Mouse (Mus musculus): ENCODE results near the gene Dnah11. TPM values are rescaled to one million over a fixed set of nuclear protein-coding genes. Genes with fewer than 3 reads are reported as not detected.

Gene Dnah11
- total and polyA plus RNA-seq, 2 experiments from 2014 or later, result 0.17 to 1.9 TPM

- WGBS, result 65% methylated on average over 2 of the region's 2 CpGs
- H3K4me3 ChIP-seq (ENCODE audit: low read depth, low read length), result no peak overlapping the region
- H3K4me1 ChIP-seq (ENCODE audit: insufficient read depth), result no peaks in the 10 kb centered on the region
- no peak overlapping the region for H3K4me2 ChIP-seq (ENCODE audit: low read depth)
- H3K27me3 ChIP-seq (ENCODE audit: insufficient read depth, low read length), result no peaks in the 10 kb centered on the region
- no peaks in the 10 kb centered on the region for H3K36me3 ChIP-seq (ENCODE audit: insufficient read depth)
- no peak overlapping the region for H3K27ac ChIP-seq (ENCODE audit: low read depth, low read length)
- ATAC-seq (peak; percentile 66), DNase-seq (peak; percentile 43)
- H3K9me3 ChIP-seq (ENCODE audit: low read length), result no peaks in the 10 kb centered on the region
- no peak for TF ChIP-seq CTCF (IDR thresholded peaks at IDR 0.05; ENCODE audit: low read depth)
- no peak overlapping the region for H3K9ac ChIP-seq
These were observed 156.6 kb downstream of the Dnah11 start for GRCm38 (mm10) chr12:118042196-118042595.

GRCm38 (mm10) chr12:118034990-118035389 is 163.9 kb downstream of the Dnah11 start:
- no peak for TF ChIP-seq CTCF (IDR thresholded peaks at IDR 0.05; ENCODE audit: low read depth)
- ATAC-seq (no peak), DNase-seq (no peak)
- H3K27me3 ChIP-seq (ENCODE audit: insufficient read depth, low read length), result no peaks in the 10 kb centered on the region
- H3K9me3 ChIP-seq (ENCODE audit: low read length), result no peaks in the 10 kb centered on the region
- H3K4me1 ChIP-seq (ENCODE audit: insufficient read depth), result no peaks in the 10 kb centered on the region
- H3K9ac ChIP-seq, result no peak overlapping the region
- no peak overlapping the region for H3K4me3 ChIP-seq (ENCODE audit: low read depth, low read length)
- H3K4me2 ChIP-seq (ENCODE audit: low read depth), result no peak overlapping the region
- 81% methylated on average over 1 of the region's 1 CpGs for WGBS
- no peaks in the 10 kb centered on the region for H3K36me3 ChIP-seq (ENCODE audit: insufficient read depth)
- H3K27ac ChIP-seq (ENCODE audit: low read depth, low read length), result no peak overlapping the region

- no peak overlapping the region for H3K27ac ChIP-seq (ENCODE audit: low read depth, low read length)
- H3K27me3 ChIP-seq (ENCODE audit: insufficient read depth, low read length), result 0 out of 2 replicates have a peak, but pooled peaks cover 12% of the 10 kb centered on the region
- H3K9ac ChIP-seq, result no peak overlapping the region
- WGBS, result 85% methylated on average over 4 of the region's 4 CpGs
- no peak for TF ChIP-seq CTCF (IDR thresholded peaks at IDR 0.05; ENCODE audit: low read depth)
- H3K4me2 ChIP-seq (ENCODE audit: low read depth), result no peak overlapping the region
- DNase-seq (no peak), ATAC-seq (no peak)
- H3K36me3 ChIP-seq (ENCODE audit: insufficient read depth), result no peaks in the 10 kb centered on the region
- H3K4me3 ChIP-seq (ENCODE audit: low read depth, low read length), result no peak overlapping the region
- H3K9me3 ChIP-seq (ENCODE audit: low read length), result no peaks in the 10 kb centered on the region
- H3K4me1 ChIP-seq (ENCODE audit: insufficient read depth), result no peaks in the 10 kb centered on the region
These were observed 173.1 kb downstream of the Dnah11 start for GRCm38 (mm10) chr12:118025771-118026170.

- H3K9me3 ChIP-seq (ENCODE audit: low read length), result no peaks in the 10 kb centered on the region
- H3K4me2 ChIP-seq (ENCODE audit: low read depth), result no peak overlapping the region
- H3K4me3 ChIP-seq (ENCODE audit: low read depth, low read length), result no peak overlapping the region
- 91% methylated on average over 6 of the region's 6 CpGs for WGBS
- H3K27me3 ChIP-seq (ENCODE audit: insufficient read depth, low read length), result no peaks in the 10 kb centered on the region
- H3K9ac ChIP-seq, result no peak overlapping the region
- TF ChIP-seq CTCF (IDR thresholded peaks at IDR 0.05; ENCODE audit: low read depth), result no peak
- ATAC-seq (no peak), DNase-seq (no peak)
- H3K36me3 ChIP-seq (ENCODE audit: insufficient read depth), result no peaks in the 10 kb centered on the region
- no peaks in the 10 kb centered on the region for H3K4me1 ChIP-seq (ENCODE audit: insufficient read depth)
- H3K27ac ChIP-seq (ENCODE audit: low read depth, low read length), result no peak overlapping the region
These were observed 179.9 kb downstream of the Dnah11 start for GRCm38 (mm10) chr12:118018936-118019335.

- Histone ChIP-seq H3K4me1 (ENCODE audit: insufficient read depth) (no peaks in the 10 kb centered on the region), H3K9ac (no peak overlapping the region), H3K27me3 (ENCODE audit: insufficient read depth, low read length) (no peaks in the 10 kb centered on the region), H3K4me3 (ENCODE audit: low read depth, low read length) (no peak overlapping the region), H3K4me2 (ENCODE audit: low read depth) (no peak overlapping the region), H3K9me3 (ENCODE audit: low read length) (no peaks in the 10 kb centered on the region), H3K27ac (ENCODE audit: low read depth, low read length) (no peak overlapping the region), H3K36me3 (ENCODE audit: insufficient read depth) (no peaks in the 10 kb centered on the region)
- no peak for TF ChIP-seq CTCF (IDR thresholded peaks at IDR 0.05; ENCODE audit: low read depth)
- DNase-seq (no peak), ATAC-seq (no peak)
- WGBS, result 94% methylated on average over 3 of the region's 3 CpGs
These were observed 185.0 kb downstream of the Dnah11 start for GRCm38 (mm10) chr12:118013872-118014271.

DNA sequence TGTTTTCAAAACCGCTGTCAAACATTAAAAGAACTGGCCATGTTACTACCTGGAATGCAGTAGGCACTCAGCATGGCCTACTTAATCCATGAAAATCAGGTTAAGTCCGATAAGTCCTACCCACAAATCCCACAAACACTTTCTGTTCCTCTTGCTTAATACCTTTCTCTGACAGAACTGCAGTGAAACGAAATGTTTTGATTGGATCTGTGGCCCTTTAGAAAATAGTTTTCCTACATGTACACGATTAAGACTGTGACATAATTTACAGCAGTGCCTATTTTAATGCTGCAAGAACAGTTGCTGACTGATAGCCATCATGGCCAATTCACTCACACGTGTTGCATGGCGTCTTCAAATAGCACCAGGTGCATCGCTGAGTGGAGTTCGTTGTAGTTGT is 186.9 kb downstream of the Dnah11 start:
- Histone ChIP-seq H3K4me3 (ENCODE audit: low read depth, low read length) (no peak overlapping the region), H3K27ac (ENCODE audit: low read depth, low read length) (no peak overlapping the region), H3K4me1 (ENCODE audit: insufficient read depth) (no peaks in the 10 kb centered on the region), H3K27me3 (ENCODE audit: insufficient read depth, low read length) (no peaks in the 10 kb centered on the region), H3K9me3 (ENCODE audit: low read length) (no peaks in the 10 kb centered on the region), H3K4me2 (ENCODE audit: low read depth) (no peak overlapping the region), H3K36me3 (ENCODE audit: insufficient read depth) (no peaks in the 10 kb centered on the region), H3K9ac (no peak overlapping the region)
- no peak for TF ChIP-seq CTCF (IDR thresholded peaks at IDR 0.05; ENCODE audit: low read depth)
- DNase-seq (no peak), ATAC-seq (no peak)
- 90% methylated on average over 8 of the region's 8 CpGs for WGBS

- no peak for TF ChIP-seq CTCF (IDR thresholded peaks at IDR 0.05; ENCODE audit: low read depth)
- Histone ChIP-seq H3K4me1 (ENCODE audit: insufficient read depth) (no peaks in the 10 kb centered on the region), H3K27ac (ENCODE audit: low read depth, low read length) (no peak overlapping the region), H3K9ac (no peak overlapping the region), H3K4me3 (ENCODE audit: low read depth, low read length) (no peak overlapping the region), H3K4me2 (ENCODE audit: low read depth) (no peak overlapping the region), H3K27me3 (ENCODE audit: insufficient read depth, low read length) (peaks cover 7% of the 10 kb centered on the region; the same call in 1 of the 2 replicates), H3K9me3 (ENCODE audit: low read length) (no peaks in the 10 kb centered on the region), H3K36me3 (ENCODE audit: insufficient read depth) (no peaks in the 10 kb centered on the region)
- WGBS, result 38% methylated on average over 9 of the region's 9 CpGs
- DNase-seq (no peak), ATAC-seq (no peak)
These were observed 203.9 kb downstream of the Dnah11 start for GRCm38 (mm10) chr12:117994938-117995337.
